Mouse (Mus musculus) MEL (cell line): ENCODE data around the gene Ankrd1. TPM values are rescaled to one million over a fixed set of nuclear protein-coding genes. Genes with fewer than 3 reads are reported as not detected.

Experiments
- DNase-seq: peaks from one replicate; pipeline ENCODE4 v3.0.0; 2011; ENCODE audit warnings: low read depth, low spot score
- H3K27ac ChIP-seq: 2 replicates; pipeline ENCODE4 v1.5.1; 2012; ENCODE audit warnings: low read depth, mild to moderate bottlenecking, control low read depth, low read length, moderate library complexity; ENCODE audit not compliant: control insufficient read depth
- H3K27me3 ChIP-seq, 2 experiments: fragments of 150-350 bp in 1 of 2; sonication (generic) in 1 of 2; 2 replicates each; pipeline ENCODE4 v1.6.1; 2012; ENCODE audit warnings: low read length in 2 of 2, mild to moderate bottlenecking in 2 of 2, improper control_type of control experiment in 1 of 2, moderate library complexity in 1 of 2; ENCODE audit not compliant: insufficient read depth in 2 of 2, control insufficient read depth in 1 of 2
- H3K36me3 ChIP-seq, 2 experiments: 2 replicates each; pipeline ENCODE4 v1.6.1; 2012 to 2014; ENCODE audit warnings: low read length in 2 of 2, improper control_type of control experiment in 1 of 2, inconsistent platforms in 1 of 2, mild to moderate bottlenecking in 1 of 2; ENCODE audit not compliant: insufficient read depth in 2 of 2, control insufficient read depth in 1 of 2
- H3K4me1 ChIP-seq, 2 experiments: fragments of 150-350 bp in 1 of 2; sonication (generic) in 1 of 2; 2 replicates each; pipeline ENCODE4 v1.6.1; 2012; ENCODE audit warnings: low read length in 2 of 2, improper control_type of control experiment in 1 of 2, mild to moderate bottlenecking in 1 of 2; ENCODE audit not compliant: insufficient read depth in 2 of 2, control insufficient read depth in 1 of 2
- H3K4me3 ChIP-seq, 2 experiments: fragments of 150-350 bp in 1 of 2; sonication (generic) in 1 of 2; 2 replicates each; pipeline ENCODE4 v1.5.1; 2012; ENCODE audit warnings: low read depth in 2 of 2, low read length in 2 of 2, mild to moderate bottlenecking in 2 of 2, moderate library complexity in 2 of 2, control low read depth in 1 of 2, improper control_type of control experiment in 1 of 2; ENCODE audit not compliant: control insufficient read depth in 1 of 2, insufficient read depth in 1 of 2
- H3K79me2 ChIP-seq: 2 replicates; pipeline ENCODE4 v1.6.1; 2012; ENCODE audit warnings: mild to moderate bottlenecking, low read length, moderate library complexity; ENCODE audit not compliant: control insufficient read depth, poor library complexity, insufficient read depth
- H3K9ac ChIP-seq: 2 replicates; pipeline ENCODE4 v1.6.1; 2012; ENCODE audit warnings: low read depth, mild to moderate bottlenecking, control low read depth, low read length, moderate library complexity; ENCODE audit not compliant: control insufficient read depth, poor library complexity, severe bottlenecking
- H3K9me3 ChIP-seq: fragments of 150-350 bp; sonication (generic); replicated peaks from 2 replicates; pipeline ENCODE4 v1.6.1; 2012; ENCODE audit warnings: mild to moderate bottlenecking, low read length, improper control_type of control experiment, moderate library complexity; ENCODE audit not compliant: insufficient read depth
- BHLHE40 ChIP-seq: IDR thresholded peaks from 2 replicates; pipeline ENCODE4 v1.6.1; 2012; ENCODE audit warnings: low read depth, mild to moderate bottlenecking, inconsistent platforms, low read length, improper control_type of control experiment, borderline replicate concordance
- CHD1 ChIP-seq: IDR thresholded peaks from 2 replicates; pipeline ENCODE4 v1.6.1; 2012; ENCODE audit warnings: low read depth, mild to moderate bottlenecking, inconsistent platforms, low read length, improper control_type of control experiment
- E2F4 ChIP-seq: IDR thresholded peaks from 2 replicates; pipeline ENCODE4 v1.6.1; 2011; ENCODE audit warnings: low read depth, low read length, improper control_type of control experiment, borderline replicate concordance
- ELF1 ChIP-seq: IDR thresholded peaks from 2 replicates; pipeline ENCODE4 v1.6.1; 2014; ENCODE audit warnings: low read depth, mild to moderate bottlenecking, inconsistent platforms, low read length, improper control_type of control experiment, moderate library complexity
- EP300 ChIP-seq, 2 experiments: IDR thresholded peaks; 2 replicates each; pipeline ENCODE4 v1.6.1; 2011; ENCODE audit warnings: improper control_type of control experiment in 2 of 2, low read length in 2 of 2, low read depth in 1 of 2, mild to moderate bottlenecking in 1 of 2
- JUND ChIP-seq: IDR thresholded peaks from 2 replicates; pipeline ENCODE4 v1.6.1; 2011; ENCODE audit warnings: low read depth, mild to moderate bottlenecking, improper control_type of control experiment, low read length
- MAFK ChIP-seq: IDR thresholded peaks from 2 replicates; pipeline ENCODE4 v1.6.1; 2011; ENCODE audit warnings: low read depth, mild to moderate bottlenecking, low read length, improper control_type of control experiment, borderline replicate concordance
- MAZ ChIP-seq: IDR thresholded peaks from 2 replicates; pipeline ENCODE4 v1.6.1; 2012; ENCODE audit warnings: low read depth, mild to moderate bottlenecking, inconsistent platforms, low read length, improper control_type of control experiment
- MYB ChIP-seq: IDR thresholded peaks from 2 replicates; pipeline ENCODE4 v1.6.1; 2011; ENCODE audit warnings: mild to moderate bottlenecking, low read depth, low read length, improper control_type of control experiment
- NELFE ChIP-seq: IDR thresholded peaks from 2 replicates; pipeline ENCODE4 v1.6.1; 2011; ENCODE audit warnings: low read depth, low read length, improper control_type of control experiment
- NRF1 ChIP-seq: IDR thresholded peaks from 2 replicates; pipeline ENCODE4 v1.6.1; 2014; ENCODE audit warnings: low read depth, mild to moderate bottlenecking, inconsistent platforms, low read length, improper control_type of control experiment, moderate library complexity; ENCODE audit not compliant: poor library complexity, insufficient read depth, severe bottlenecking
- POLR2A ChIP-seq, 2 experiments: IDR thresholded peaks; 2 replicates each; pipeline ENCODE4 v1.6.1; 2011 to 2012; ENCODE audit warnings: low read length in 2 of 2, mild to moderate bottlenecking in 2 of 2, control low read depth in 1 of 2, improper control_type of control experiment in 1 of 2, low read depth in 1 of 2, moderate library complexity in 1 of 2; ENCODE audit not compliant: control insufficient read depth in 1 of 2, insufficient read depth in 1 of 2, poor library complexity in 1 of 2
- POLR2AphosphoS2 ChIP-seq: IDR thresholded peaks from 2 replicates; pipeline ENCODE4 v1.6.1; 2011; ENCODE audit warnings: low read length, improper control_type of control experiment
- RAD21 ChIP-seq: IDR thresholded peaks from 2 replicates; pipeline ENCODE4 v1.6.1; 2011; ENCODE audit warnings: mild to moderate bottlenecking, low read depth, low read length, improper control_type of control experiment
- SIN3A ChIP-seq: IDR thresholded peaks from 2 replicates; pipeline ENCODE4 v1.6.1; 2012; ENCODE audit warnings: low read length, improper control_type of control experiment, inconsistent platforms
- SMC3 ChIP-seq: IDR thresholded peaks from 2 replicates; pipeline ENCODE4 v1.6.1; 2011; ENCODE audit warnings: low read depth, low read length, improper control_type of control experiment
- TBP ChIP-seq: IDR thresholded peaks from 2 replicates; pipeline ENCODE4 v1.8.0; 2011; ENCODE audit warnings: low read depth, low read length, improper control_type of control experiment
- TCF12 ChIP-seq: IDR thresholded peaks from 2 replicates; pipeline ENCODE4 v1.6.1; 2014; ENCODE audit warnings: low read depth, mild to moderate bottlenecking, inconsistent platforms, low read length, improper control_type of control experiment, moderate library complexity
- UBTF ChIP-seq: IDR thresholded peaks from 2 replicates; pipeline ENCODE4 v1.6.1; 2012; ENCODE audit warnings: low read depth, mild to moderate bottlenecking, inconsistent platforms, low read length, improper control_type of control experiment, moderate library complexity, borderline replicate concordance; ENCODE audit not compliant: insufficient read depth
- USF1 ChIP-seq: IDR thresholded peaks from 2 replicates; pipeline ENCODE4 v1.6.1; 2014; ENCODE audit warnings: low read depth, mild to moderate bottlenecking, inconsistent platforms, low read length, improper control_type of control experiment, moderate library complexity
- USF2 ChIP-seq, 2 experiments: IDR thresholded peaks; 2 replicates each; pipeline ENCODE4 v1.6.1; 2011 to 2012; ENCODE audit warnings: improper control_type of control experiment in 2 of 2, low read length in 2 of 2, borderline replicate concordance in 1 of 2, inconsistent platforms in 1 of 2, low read depth in 1 of 2, mild to moderate bottlenecking in 1 of 2; ENCODE audit not compliant: insufficient read depth in 1 of 2
- ZKSCAN1 ChIP-seq: IDR thresholded peaks from 2 replicates; pipeline ENCODE4 v1.6.1; 2012; ENCODE audit warnings: low read depth, mild to moderate bottlenecking, inconsistent platforms, low read length, improper control_type of control experiment, moderate library complexity
- ZMIZ1 ChIP-seq: IDR thresholded peaks from 2 replicates; pipeline ENCODE4 v1.6.1; 2012; ENCODE audit warnings: low read depth, mild to moderate bottlenecking, inconsistent platforms, low read length, improper control_type of control experiment, moderate library complexity
- ZNF384 ChIP-seq: IDR thresholded peaks from 2 replicates; pipeline ENCODE4 v1.6.1; 2012; ENCODE audit warnings: low read depth, mild to moderate bottlenecking, inconsistent platforms, low read length, improper control_type of control experiment
- polyA plus RNA-seq, 2 experiments: library from polyadenylated mRNA; stranded (reverse) in 1 of 2; unstranded in 1 of 2; fragments of >175 nt in 1 of 2; fragments of >200 nt in 1 of 2; gene quantifications; 2 replicates each; pipeline versions ENCODE4 v1.2.1 to v1.2.4; 2012; ENCODE audit warnings: low replicate concordance in 2 of 2, low read depth in 1 of 2; ENCODE audit not compliant: insufficient read length in 2 of 2, insufficient read depth in 1 of 2, missing spikeins in 1 of 2
- total RNA-seq: library from RNA; depleted of rRNA; stranded (reverse); fragments of 300-350 nt; gene quantifications from 2 replicates; pipeline ENCODE4 v1.2.3, GENCODE M21; 2012

Gene Ankrd1
- total and polyA plus RNA-seq, 3 experiments = not detected

DNA sequence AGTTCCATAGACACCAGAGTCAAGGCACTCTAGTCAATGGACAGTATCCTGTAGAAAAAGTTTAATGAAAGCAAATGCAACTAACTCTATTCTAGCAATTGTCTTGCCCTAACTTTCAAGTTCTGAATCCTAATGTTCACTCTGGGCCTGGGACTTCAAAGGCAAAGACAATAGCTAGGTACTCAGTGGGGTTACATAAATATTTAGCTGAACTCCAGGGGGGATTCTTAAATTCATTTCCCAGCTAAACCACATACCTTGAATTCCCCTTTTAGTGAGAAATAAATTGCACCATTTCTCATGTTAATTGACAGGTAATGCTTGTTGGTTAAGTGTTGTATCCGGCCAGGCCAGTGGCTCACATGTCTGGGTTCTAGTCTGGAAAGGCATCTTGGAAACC, 4.3 kb upstream of the Ankrd1 start:
- H3K4me1 ChIP-seq = no peaks in the 10 kb centered on the region
- no peak overlapping the region for H3K9ac ChIP-seq
- DNase-seq = no peak
- no peaks in the 10 kb centered on the region for H3K27me3 ChIP-seq
- H3K36me3 ChIP-seq = no peaks in the 10 kb centered on the region
- no peak for TF ChIP-seq RAD21
- no peak for TF ChIP-seq POLR2AphosphoS2
- TF ChIP-seq, all 39 proteins: peak for 0
- Histone ChIP-seq H3K9me3 (no peaks in the 10 kb centered on the region), H3K79me2 (no peaks in the 10 kb centered on the region), H3K27ac (no peak overlapping the region), H3K4me3 (no peak overlapping the region)

- DNase-seq = no peak
- H3K27ac ChIP-seq = no peak overlapping the region
- H3K36me3 ChIP-seq = no peaks in the 10 kb centered on the region
- H3K9me3 ChIP-seq = no peaks in the 10 kb centered on the region
- no peaks in the 10 kb centered on the region for H3K79me2 ChIP-seq
- TF ChIP-seq MYB (no peak), SMC3 (no peak), SIN3A (no peak), USF2 (IDR thresholded peaks at IDR 0.05; ENCODE audit: borderline replicate concordance in 1 of 2, insufficient read depth in 1 of 2, low read depth in 1 of 2, low read length in 2 of 2) (no peak), POLR2A (IDR thresholded peaks at IDR 0.05; ENCODE audit: control insufficient read depth in 1 of 2, insufficient read depth in 1 of 2, low read depth in 1 of 2, low read length in 2 of 2, poor library complexity in 1 of 2) (no peak), RAD21 (no peak), ELF1 (no peak), USF1 (no peak), CHD1 (no peak), ZMIZ1 (no peak)
- TF ChIP-seq, all 39 proteins: peak for 0
- H3K4me1 ChIP-seq = no peaks in the 10 kb centered on the region
- H3K4me3 ChIP-seq = no peak overlapping the region
- 0 out of 4 replicates have a peak, but pooled peaks cover 0 to 1% of the 10 kb centered on the region in 2 experiments for H3K27me3 ChIP-seq
- no peak overlapping the region for H3K9ac ChIP-seq
Measured at GRCm38 (mm10) chr19:36119219-36119618, 680 bp downstream of the Ankrd1 start.

GRCm38 (mm10) chr19:36116185-36116584, 3.7 kb downstream of the Ankrd1 start:
- no peaks in the 10 kb centered on the region for H3K9me3 ChIP-seq
- no peak overlapping the region for H3K27ac ChIP-seq
- no peaks in the 10 kb centered on the region for H3K79me2 ChIP-seq
- TF ChIP-seq TCF12 = no peak
- no peak for TF ChIP-seq MAFK
- TF ChIP-seq EP300 (IDR thresholded peaks at IDR 0.05; ENCODE audit: low read depth in 1 of 2, low read length in 2 of 2) = no peak
- TF ChIP-seq RAD21 = no peak
- no peak for TF ChIP-seq E2F4
- no peak for TF ChIP-seq ZKSCAN1
- no peak for TF ChIP-seq BHLHE40
- TF ChIP-seq JUND = no peak
- TF ChIP-seq NELFE = no peak
- TF ChIP-seq TBP = no peak
- no peak for TF ChIP-seq MAZ
- no peak for TF ChIP-seq CHD1
- TF ChIP-seq NRF1 = no peak
- no peak for TF ChIP-seq MYB
- no peak for TF ChIP-seq UBTF
- no peak for TF ChIP-seq ZNF384
- DNase-seq = no peak
- no peaks in the 10 kb centered on the region for H3K4me1 ChIP-seq
- H3K9ac ChIP-seq = no peak overlapping the region
- H3K27me3 ChIP-seq = 0 out of 4 replicates have a peak, but pooled peaks cover 0 to 1% of the 10 kb centered on the region in 2 experiments
- no peak overlapping the region for H3K4me3 ChIP-seq
- no peaks in the 10 kb centered on the region for H3K36me3 ChIP-seq
